Mouse (Mus musculus) megakaryocyte-erythroid progenitor cell, adult 5-6 weeks (primary cell): ENCODE measurements around the gene Slc41a2. TPM values are rescaled to one million over a fixed set of nuclear protein-coding genes. Genes with fewer than 3 reads are reported as not detected.
"Not testable (repeated sequence)": the region's sequence is repeated elsewhere in the genome, so short reads cannot be mapped to it uniquely, and the experiment has no call there.

Experiments
- ATAC-seq: replicated peaks from 2 replicates; pipeline ENCODE4 v1.8.0; 2016; ENCODE audit warnings: mild to moderate bottlenecking, inconsistent platforms; ENCODE audit not compliant: severe bottlenecking, poor library complexity, low FRiP score, low TSS enrichment
- total RNA-seq, 2 experiments: library from RNA; stranded (forward) in 1 of 2; stranded (reverse) in 1 of 2; fragments of 200-1000, 215-1000 nt in 1 of 2; fragments of >200 nt in 1 of 2; fragmentation: Nextera tagmentation in 1 of 2; gene quantifications; 2 replicates each; pipeline ENCODE4 v1.2.3; 2014 to 2017

Gene Slc41a2
- not detected in 2 replicates for total RNA-seq (2014; fragmentation: Nextera tagmentation)
- total RNA-seq (2017), result 3.8 TPM in 1 of 2 replicates, not detected in the other

DNA sequence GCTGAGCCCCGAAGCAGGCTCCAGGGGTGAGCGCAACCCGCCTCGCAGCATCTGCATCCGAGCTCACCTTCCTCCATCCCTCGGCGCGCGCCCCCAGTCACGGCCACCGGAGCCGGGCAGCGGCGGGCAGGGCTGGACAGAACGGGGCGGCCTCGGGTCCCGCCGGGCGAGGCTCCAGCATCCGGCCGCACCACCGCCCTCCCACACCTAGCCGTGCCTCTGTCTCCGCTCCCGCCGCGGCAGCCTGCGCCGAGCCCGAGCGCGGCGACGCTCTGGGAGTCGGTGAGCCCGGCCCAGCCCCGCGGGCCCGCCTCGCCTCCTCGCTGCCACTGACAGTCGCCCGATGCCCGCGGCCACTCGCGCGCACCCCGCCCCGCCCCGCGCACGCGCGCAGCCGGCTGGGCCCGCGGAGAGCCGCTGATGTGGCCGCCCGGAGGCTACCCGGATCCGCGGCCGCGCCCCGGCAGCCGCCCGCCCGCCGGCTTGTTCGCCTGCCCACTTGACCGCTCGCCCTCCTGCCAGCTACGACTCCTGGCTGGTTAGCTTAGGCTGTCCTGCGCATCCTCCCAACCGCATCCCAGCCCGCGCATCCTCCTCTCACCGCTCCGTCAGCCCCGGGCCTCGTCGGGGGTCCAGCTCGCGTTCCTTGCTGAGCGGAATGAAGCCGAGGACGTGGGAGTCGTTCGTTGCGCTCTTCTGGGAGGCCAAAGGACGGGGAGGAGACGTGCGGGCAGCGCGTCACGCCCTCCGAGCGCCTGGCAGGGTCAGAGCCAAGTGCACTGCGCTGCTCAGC, at the start of gene Slc41a2:
Gene Slc41a2 (minus strand): TSS at position 724 of the 793 bp plus-strand sequence.
- ATAC-seq, result peak; percentile 64

- no peak for ATAC-seq
Observed at GRCm38 (mm10) chr10:83385330-83385910, 47.7 kb upstream of the Slc41a2 start.

GRCm38 (mm10) chr10:83384456-83385215, 47.0 kb upstream of the Slc41a2 start:
- peak; percentile 85 for ATAC-seq

DNA sequence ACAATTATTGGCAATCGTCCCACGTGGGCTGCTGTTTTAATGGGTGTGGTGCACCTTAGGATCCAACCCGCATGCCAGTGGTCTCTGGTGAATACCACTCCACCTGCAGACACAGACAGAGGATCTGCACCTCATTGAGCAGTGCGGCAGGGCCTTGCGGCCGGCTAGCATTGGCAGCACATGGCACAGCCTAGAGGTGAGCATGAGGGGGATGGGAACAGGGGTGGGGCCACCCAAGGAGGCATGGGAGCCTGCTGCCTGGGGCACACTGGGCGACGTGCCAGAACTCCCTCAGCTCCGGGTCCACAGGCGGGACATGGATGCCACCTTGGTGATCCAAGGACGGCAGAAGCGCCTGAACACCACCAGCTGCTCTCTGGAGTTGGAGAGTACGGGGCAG, 46.2 kb upstream of the Slc41a2 start:
- ATAC-seq, result peak; percentile 45

DNA sequence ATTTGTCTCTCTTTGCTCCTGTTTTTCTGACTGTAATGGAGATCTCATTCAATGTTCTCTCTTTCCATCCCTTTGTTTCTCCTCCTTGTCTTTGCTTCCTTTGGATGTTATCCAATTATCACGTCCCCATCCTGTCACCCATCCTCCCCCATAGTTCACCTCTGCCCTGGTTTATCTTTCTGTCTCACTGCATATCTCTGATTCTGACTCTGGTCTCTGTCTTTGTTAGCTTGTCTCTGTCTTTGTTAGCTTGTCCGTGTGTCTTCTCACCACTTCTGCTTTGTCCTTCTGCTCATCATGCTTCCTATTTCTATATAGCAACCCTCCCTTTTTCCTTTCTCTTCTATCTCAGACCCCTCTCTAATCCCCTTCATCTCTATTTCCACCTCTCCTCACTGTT, 45.3 kb upstream of the Slc41a2 start:
- no peak for ATAC-seq

DNA sequence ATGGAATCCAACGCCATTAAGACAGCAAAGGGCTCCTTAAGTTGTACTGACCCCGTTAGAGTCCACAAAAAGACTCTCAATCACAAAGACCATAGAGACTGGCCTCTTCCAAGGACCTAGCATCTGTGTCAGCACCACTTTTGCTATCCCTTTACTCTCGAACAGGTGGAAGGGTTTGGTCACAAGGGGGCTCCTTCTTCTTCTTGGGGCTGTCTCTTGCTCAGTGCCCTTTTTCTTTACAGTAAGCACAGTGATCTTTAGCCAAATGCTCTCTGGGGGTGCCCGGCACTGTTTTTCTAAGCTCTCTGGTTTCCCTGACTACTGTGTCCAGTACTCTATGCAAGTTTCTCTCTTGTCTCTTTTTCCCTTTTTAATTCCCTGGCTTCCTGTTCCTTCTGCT, 44.8 kb upstream of the Slc41a2 start:
- ATAC-seq, result no peak

GRCm38 (mm10) chr10:83380501-83380900, 42.8 kb upstream of the Slc41a2 start:
- no peak for ATAC-seq

DNA sequence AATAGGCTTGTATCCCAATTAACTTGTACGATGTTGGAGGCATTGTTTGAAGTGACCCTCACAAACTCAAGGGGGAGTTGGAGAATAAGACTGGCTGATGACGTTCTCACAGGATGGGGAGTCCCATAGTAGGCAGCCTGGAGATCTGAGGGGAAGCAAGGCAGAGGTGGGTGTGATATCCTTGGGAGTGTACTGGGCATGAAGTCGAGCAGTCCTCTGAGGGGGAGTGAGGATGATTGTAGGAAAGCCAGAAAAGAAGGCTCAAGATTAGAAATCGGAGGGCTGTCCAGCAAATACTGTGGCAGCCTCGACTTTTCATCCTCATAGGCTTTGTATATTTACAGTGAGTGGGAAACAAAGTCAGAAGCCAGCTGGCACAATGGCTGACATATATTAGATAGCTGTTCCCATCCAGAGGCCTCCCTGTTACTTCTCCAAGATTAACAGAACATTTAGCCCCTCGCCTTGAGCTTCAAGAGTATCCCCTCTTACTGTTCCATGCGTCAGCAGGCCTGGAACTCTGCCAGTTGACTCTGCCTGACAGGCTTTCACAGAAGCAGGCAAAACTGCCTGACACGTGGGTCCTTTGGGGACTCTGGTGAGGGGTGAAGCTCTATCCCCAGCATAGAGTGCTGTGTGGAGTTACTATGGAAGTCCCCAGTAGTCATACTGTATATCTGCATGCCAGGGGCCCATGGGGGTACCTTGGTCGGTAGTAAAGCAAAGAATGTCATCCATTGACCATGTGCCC, 40.6 kb upstream of the Slc41a2 start:
- no peak for ATAC-seq

- peak; percentile 83 for ATAC-seq
Observed at GRCm38 (mm10) chr10:83376911-83377682, 39.4 kb upstream of the Slc41a2 start.

- ATAC-seq, result not testable (repeated sequence)
Observed at GRCm38 (mm10) chr10:83375458-83375857, 37.8 kb upstream of the Slc41a2 start.

DNA sequence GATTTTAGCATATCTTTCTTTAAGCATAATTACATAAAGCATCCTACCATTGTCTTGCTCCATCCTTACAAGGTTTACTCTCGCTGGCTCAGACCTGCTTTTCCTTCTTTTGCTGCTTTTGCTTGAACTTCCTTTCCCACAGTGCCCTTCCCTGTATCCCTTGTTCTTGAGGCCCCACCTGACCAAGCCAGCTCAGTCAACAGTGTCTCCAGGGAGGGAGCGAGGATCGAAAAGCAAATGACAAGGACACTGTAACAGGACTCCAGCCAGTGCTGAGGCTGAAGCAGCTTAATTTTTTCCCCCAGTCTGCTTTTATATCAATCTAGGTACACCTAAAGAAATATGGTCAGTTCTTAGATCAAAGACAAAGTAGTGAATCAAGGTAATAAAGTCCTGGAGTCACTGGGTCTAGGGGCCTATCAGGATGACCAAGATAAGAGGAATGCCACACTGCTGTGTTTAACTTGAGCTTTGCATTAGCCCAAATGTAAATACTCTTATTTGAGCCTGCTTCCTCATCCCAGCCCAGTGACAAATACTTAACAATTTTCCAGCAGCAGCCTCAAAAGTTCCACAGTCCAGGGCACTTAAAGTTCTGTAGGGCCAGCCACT, 36.5 kb upstream of the Slc41a2 start:
- ATAC-seq, result no peak

- no peak for ATAC-seq
Observed at GRCm38 (mm10) chr10:83368918-83369317, 31.2 kb upstream of the Slc41a2 start.

DNA sequence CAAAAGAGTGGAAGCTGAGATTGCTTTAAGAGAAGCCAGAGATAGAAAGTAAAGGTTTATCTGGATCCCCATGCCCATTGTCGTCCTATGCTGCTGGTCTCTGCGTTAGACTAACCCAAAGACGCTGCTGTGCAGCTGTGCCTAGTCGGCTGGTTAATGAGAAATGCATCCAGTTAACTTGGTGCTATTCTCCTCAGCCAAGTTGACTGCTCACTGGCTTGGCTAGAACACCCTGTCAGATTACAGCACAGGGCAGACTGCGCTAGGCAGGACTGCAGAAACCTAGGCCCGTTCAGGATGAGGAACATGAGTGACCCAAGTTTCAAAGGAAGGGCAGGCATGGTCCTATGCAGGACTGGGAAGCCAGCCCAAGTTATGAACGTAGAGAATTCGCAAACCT, 25.8 kb upstream of the Slc41a2 start:
- no peak for ATAC-seq

GRCm38 (mm10) chr10:83361643-83362382, 24.1 kb upstream of the Slc41a2 start:
- peak; percentile 74 for ATAC-seq

GRCm38 (mm10) chr10:83360356-83360755, 22.7 kb upstream of the Slc41a2 start:
- peak; percentile 43 for ATAC-seq

- ATAC-seq, result peak; percentile 94
Observed at GRCm38 (mm10) chr10:83359956-83360355, 22.3 kb upstream of the Slc41a2 start, which contains the start of gene D10Wsu102e. Gene D10Wsu102e, plus strand, starts transcription at chr10:83360221.

GRCm38 (mm10) chr10:83359451-83359850, 21.8 kb upstream of the Slc41a2 start:
- no peak for ATAC-seq

- no peak for ATAC-seq
Observed at GRCm38 (mm10) chr10:83356416-83356815, 18.7 kb upstream of the Slc41a2 start.
